Mouse (Mus musculus): ENCODE measurements around the gene Ankle1.
A peak's percentile ranks its signal among the peaks of the same experiment; 100 is the strongest.

Ankle1 gene

GRCm38 (mm10) chr8:71405401-71406098 is at the start of gene Ankle1:
Gene Ankle1 (plus strand): TSS chr8:71406010.
- DNase-seq (ENCODE audit: extremely low spot score), result peak; percentile 98

GRCm38 (mm10) chr8:71358026-71358425 is 47.8 kb upstream of the Ankle1 start:
- no peak for DNase-seq (ENCODE audit: extremely low spot score)

- peak; percentile 92 for DNase-seq (ENCODE audit: extremely low spot score)
Observed at GRCm38 (mm10) chr8:71366771-71367528, 38.9 kb upstream of the Ankle1 start, which contains the start of gene Use1. Gene Use1 (plus strand): TSS chr8:71366848.

- DNase-seq (ENCODE audit: extremely low spot score), result no peak
Observed at GRCm38 (mm10) chr8:71367529-71368176, 38.2 kb upstream of the Ankle1 start.

GRCm38 (mm10) chr8:71368366-71368765 is 37.4 kb upstream of the Ankle1 start:
- no peak for DNase-seq (ENCODE audit: extremely low spot score)

GRCm38 (mm10) chr8:71369040-71369718 is 36.6 kb upstream of the Ankle1 start:
- DNase-seq (ENCODE audit: extremely low spot score), result no peak

- DNase-seq (ENCODE audit: extremely low spot score), result no peak
Observed at GRCm38 (mm10) chr8:71370711-71371235, 35.0 kb upstream of the Ankle1 start.

GRCm38 (mm10) chr8:71371236-71371848 is 34.5 kb upstream of the Ankle1 start, which contains the start of gene Ocel1:
Gene Ocel1 (plus strand): TSS chr8:71371298.
- peak; percentile 95 for DNase-seq (ENCODE audit: extremely low spot score)

- DNase-seq (ENCODE audit: extremely low spot score), result no peak
Observed at GRCm38 (mm10) chr8:71372427-71372826, 33.4 kb upstream of the Ankle1 start.

- DNase-seq (ENCODE audit: extremely low spot score), result no peak
Observed at GRCm38 (mm10) chr8:71373000-71373399, 32.8 kb upstream of the Ankle1 start.

- DNase-seq (ENCODE audit: extremely low spot score), result no peak
Observed at GRCm38 (mm10) chr8:71374616-71375206, 31.1 kb upstream of the Ankle1 start.

- peak; percentile 76 for DNase-seq (ENCODE audit: extremely low spot score)
Observed at GRCm38 (mm10) chr8:71375581-71376422, 30.0 kb upstream of the Ankle1 start.

- no peak for DNase-seq (ENCODE audit: extremely low spot score)
Observed at GRCm38 (mm10) chr8:71376423-71377030, 29.3 kb upstream of the Ankle1 start.

- no peak for DNase-seq (ENCODE audit: extremely low spot score)
Observed at GRCm38 (mm10) chr8:71379008-71379407, 26.8 kb upstream of the Ankle1 start.

GRCm38 (mm10) chr8:71379512-71380075 is 26.2 kb upstream of the Ankle1 start:
- DNase-seq (ENCODE audit: extremely low spot score), result peak; percentile 28

GRCm38 (mm10) chr8:71380178-71381171 is 25.3 kb upstream of the Ankle1 start:
- DNase-seq (ENCODE audit: extremely low spot score), result peak; percentile 49

- peak; percentile 79 for DNase-seq (ENCODE audit: extremely low spot score)
Observed at GRCm38 (mm10) chr8:71381421-71381970, 24.3 kb upstream of the Ankle1 start, which contains the start of gene Nr2f6. Gene Nr2f6 (minus strand): TSS chr8:71381960.
